Mouse (Mus musculus): Measurements from ENCODE around the gene S100a3.

Gene S100a3

GRCm38 (mm10) chr3:90626266-90627021 lies 66.1 kb downstream of the S100a3 start:
- no peak for DNase-seq (ENCODE audit: low spot score)

- no peak for DNase-seq (ENCODE audit: low spot score)
These were observed 67.0 kb downstream of the S100a3 start for GRCm38 (mm10) chr3:90627366-90627765.

- no peak for DNase-seq (ENCODE audit: low spot score)
These were observed 67.4 kb downstream of the S100a3 start for GRCm38 (mm10) chr3:90627807-90628206.

- DNase-seq (ENCODE audit: low spot score) = no peak
These were observed 68.9 kb downstream of the S100a3 start for GRCm38 (mm10) chr3:90629298-90629697.

- no peak for DNase-seq (ENCODE audit: low spot score)
These were observed 71.6 kb downstream of the S100a3 start for GRCm38 (mm10) chr3:90631984-90632383.

GRCm38 (mm10) chr3:90638511-90639275 lies 78.3 kb downstream of the S100a3 start:
- no peak for DNase-seq (ENCODE audit: low spot score)

GRCm38 (mm10) chr3:90639511-90640154 lies 79.3 kb downstream of the S100a3 start:
- no peak for DNase-seq (ENCODE audit: low spot score)

- DNase-seq (ENCODE audit: low spot score) = no peak
These were observed 80.6 kb downstream of the S100a3 start for GRCm38 (mm10) chr3:90640981-90641380.

GRCm38 (mm10) chr3:90644220-90644619 lies 83.8 kb downstream of the S100a3 start:
- DNase-seq (ENCODE audit: low spot score) = no peak

- DNase-seq (ENCODE audit: low spot score) = no peak
These were observed 86.9 kb downstream of the S100a3 start for GRCm38 (mm10) chr3:90647291-90647690.

GRCm38 (mm10) chr3:90648981-90649380 lies 88.6 kb downstream of the S100a3 start:
- DNase-seq (ENCODE audit: low spot score) = no peak

GRCm38 (mm10) chr3:90649832-90650231 lies 89.5 kb downstream of the S100a3 start:
- DNase-seq (ENCODE audit: low spot score) = no peak
